Mouse (Mus musculus) erythroblast, embryonic 14.5 days (primary cell): ENCODE measurements around the gene Bglap2.

Source experiments
- GATA1 ChIP-seq: IDR thresholded peaks from 2 replicates; pipeline ENCODE4 v1.6.1; 2012; ENCODE audit warnings: low read length, inconsistent platforms, mixed read lengths
- TAL1 ChIP-seq: IDR thresholded peaks from 3 replicates; pipeline ENCODE4 v1.6.1; 2012; ENCODE audit warnings: low read length, inconsistent platforms, mixed read lengths

DNA sequence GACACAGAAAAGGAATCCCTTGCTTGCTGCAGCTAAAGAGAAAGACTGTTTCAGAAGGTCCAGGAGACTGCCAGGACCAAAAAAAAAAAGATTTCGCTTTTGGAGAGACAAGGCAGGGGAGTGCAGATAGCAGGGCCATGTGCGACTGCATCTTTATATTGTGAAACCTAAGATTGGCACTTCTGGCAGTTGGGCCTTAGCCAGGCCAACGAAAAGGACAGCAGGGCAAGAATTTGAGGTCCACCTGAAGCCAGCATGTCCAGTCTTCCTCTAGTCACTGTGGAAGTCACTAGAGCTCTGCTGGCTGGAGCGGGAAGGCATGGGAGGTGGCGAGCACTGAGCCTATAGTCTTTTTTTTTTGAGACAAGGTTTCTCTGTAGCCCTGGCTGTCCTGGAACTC lies 30.5 kb upstream of the Bglap2 start:
- TF ChIP-seq TAL1 (no peak), GATA1 (no peak)
